Mouse (Mus musculus) neutrophil, adult 65 days (primary cell): ENCODE data around the gene Adk. TPM values are rescaled to one million over a fixed set of nuclear protein-coding genes. Genes with fewer than 3 reads are reported as not detected.

Experiments used
- total RNA-seq: library from RNA; stranded (reverse); gene quantifications from 2 replicates; pipeline ENCODE4 v1.2.4, GENCODE M21; 2023

The Adk gene
- total RNA-seq: 20.6 and 27.8 TPM in 2 replicates

GRCm38 (mm10) chr14:21052112-21052780 is at the start of gene Adk, which contains the start of gene Ap3m1:
Adk (plus strand) TSS chr14:21052574.
Ap3m1 (minus strand) TSS chr14:21052508.

DNA sequence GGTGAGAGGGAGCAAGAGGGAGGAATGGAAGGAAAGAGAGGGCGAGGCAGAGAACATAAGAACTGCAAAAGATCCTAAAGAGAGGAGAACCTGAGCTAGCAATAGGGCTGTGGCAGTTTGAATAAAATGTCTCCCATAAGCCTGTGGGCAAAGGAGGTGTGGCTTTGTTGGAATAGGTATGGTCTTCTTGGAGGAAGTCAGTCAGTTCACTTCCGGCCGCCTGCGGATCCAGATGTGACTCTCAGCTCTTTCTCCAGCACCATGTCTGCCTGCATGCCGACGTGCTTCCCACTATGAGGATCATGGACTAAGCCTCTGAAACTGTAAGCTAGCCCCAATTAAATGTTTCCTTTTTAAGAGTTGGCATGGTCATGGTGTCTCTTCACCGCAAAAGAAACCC is 428.9 kb downstream of the Adk start, which contains the start of gene Kat6b:
TSS of gene Kat6b (plus strand) at position 204 of the 400 bp plus-strand sequence.

Other genes with a start within 250 kb of the Adk start
- 26.0 and 26.5 TPM in 2 replicates for gene Plau, start 215.9 kb upstream of the Adk start, total RNA-seq
- 155 and 184 TPM in 2 replicates for gene Vcl, start 123.2 kb upstream of the Adk start, total RNA-seq
- 43.4 and 69.1 TPM in 2 replicates for gene Ap3m1, start 66 bp upstream of the Adk start, total RNA-seq